Mouse (Mus musculus): ENCODE measurements around the gene Nsa2.
"Not testable (repeated sequence)": the region's sequence is repeated elsewhere in the genome, so short reads cannot be mapped to it uniquely, and the experiment has no call there.

DNA sequence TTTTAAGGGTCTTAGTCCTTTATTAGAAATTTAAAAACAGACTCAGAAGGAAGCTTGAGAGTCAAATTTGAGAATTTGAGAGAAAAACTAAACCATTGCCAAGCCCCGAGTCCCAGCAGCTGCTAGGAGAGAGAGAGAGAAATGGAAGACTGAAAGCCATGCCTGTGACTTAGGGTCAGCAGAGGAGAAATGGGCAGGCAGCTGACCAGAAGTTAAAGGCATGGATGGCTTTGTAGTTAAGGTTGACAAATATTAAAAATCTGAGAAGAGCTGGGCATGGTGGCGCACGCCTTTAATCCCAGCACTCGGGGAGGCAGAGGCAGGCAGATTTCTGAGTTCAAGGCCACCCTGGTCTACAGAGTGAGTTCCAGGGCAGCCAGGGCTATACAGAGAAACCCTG lies 30.0 kb downstream of the Nsa2 start:
- not testable (repeated sequence) for TF ChIP-seq ZC3H11A (IDR thresholded peaks at IDR 0.05; ENCODE audit: low read depth, low read length); ELF1 (IDR thresholded peaks at IDR 0.05; ENCODE audit: low read depth, low read length); CTCF (IDR thresholded peaks at IDR 0.05 in 2 of 3, conservative IDR thresholded peaks at IDR 0.05 in 1 of 3; ENCODE audit: control insufficient read depth in 1 of 3, insufficient read depth in 1 of 3, low read depth in 2 of 3, low read length in 3 of 3, poor library complexity in 1 of 3, severe bottlenecking in 1 of 3); POLR2A (IDR thresholded peaks at IDR 0.05; ENCODE audit: control insufficient read depth in 1 of 2, insufficient read depth in 1 of 2, low read depth in 1 of 2, low read length in 2 of 2, poor library complexity in 1 of 2); GATA1 (IDR thresholded peaks at IDR 0.05; ENCODE audit: low read depth, low read length); TCF12 (IDR thresholded peaks at IDR 0.05; ENCODE audit: low read depth, low read length); RCOR1 (IDR thresholded peaks at IDR 0.05; ENCODE audit: low read depth, low read length); RAD21 (IDR thresholded peaks at IDR 0.05; ENCODE audit: low read depth, low read length); E2F4 (IDR thresholded peaks at IDR 0.05; ENCODE audit: borderline replicate concordance, low read depth, low read length)

Measured in MEL (cell line).